Mouse (Mus musculus): ENCODE measurements around the gene Sycp2l. TPM values are rescaled to one million over a fixed set of nuclear protein-coding genes. Genes with fewer than 3 reads are reported as not detected.

Sycp2l gene
- polyA plus RNA-seq, 1 experiment from 2014 or later: 0.16 TPM

DNA sequence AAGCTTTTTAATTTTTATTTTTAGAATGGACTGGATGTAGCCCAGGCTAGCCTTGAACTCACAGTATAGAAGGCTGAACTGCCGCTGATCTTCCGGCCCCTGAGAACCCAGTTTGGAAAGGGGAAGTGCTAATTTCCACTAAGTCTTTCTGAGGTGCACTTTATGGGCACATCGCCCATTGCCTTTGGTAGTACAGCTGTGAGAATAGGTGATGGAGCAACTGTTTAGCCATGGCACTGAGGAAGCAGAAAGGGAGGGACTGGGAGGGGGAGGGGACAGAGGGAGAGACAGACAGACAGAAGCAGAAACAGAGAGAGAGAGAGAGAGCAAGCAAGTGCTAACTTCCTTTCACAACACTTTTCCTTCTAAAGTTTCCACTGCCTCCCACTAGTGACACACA is 29.6 kb upstream of the Sycp2l start:
- ATAC-seq: no peak
- Histone ChIP-seq H3K27ac (ENCODE audit: low read length) (no peak overlapping the region), H3K9ac (ENCODE audit: low read depth, low read length) (no peak overlapping the region), H3K27me3 (replicated peaks; ENCODE audit: control insufficient read depth, insufficient read depth, low read length) (no peaks in the 10 kb centered on the region), H3K9me3 (ENCODE audit: control insufficient read depth, low read length) (no peaks in the 10 kb centered on the region), H3K4me1 (ENCODE audit: control insufficient read depth, insufficient read depth, low read length) (no peaks in the 10 kb centered on the region), H3K36me3 (ENCODE audit: control insufficient read depth, insufficient read depth, low read length) (no peaks in the 10 kb centered on the region), H3K4me3 (ENCODE audit: low read length) (no peak overlapping the region), H3K4me2 (ENCODE audit: low read depth, low read length) (no peak overlapping the region)
- 75% methylated on average over 3 of the region's 3 CpGs for WGBS

- ATAC-seq: no peak
- Histone ChIP-seq H3K4me3 (ENCODE audit: low read length) (no peak overlapping the region), H3K27me3 (replicated peaks; ENCODE audit: control insufficient read depth, insufficient read depth, low read length) (no peaks in the 10 kb centered on the region), H3K4me2 (ENCODE audit: low read depth, low read length) (no peak overlapping the region), H3K36me3 (ENCODE audit: control insufficient read depth, insufficient read depth, low read length) (no peaks in the 10 kb centered on the region), H3K4me1 (ENCODE audit: control insufficient read depth, insufficient read depth, low read length) (no peaks in the 10 kb centered on the region), H3K9ac (ENCODE audit: low read depth, low read length) (no peak overlapping the region), H3K27ac (ENCODE audit: low read length) (no peak overlapping the region), H3K9me3 (ENCODE audit: control insufficient read depth, low read length) (no peaks in the 10 kb centered on the region)
- 11% methylated on average over 2 of the region's 2 CpGs for WGBS
Measured at GRCm38 (mm10) chr13:41085140-41085539, 29.0 kb upstream of the Sycp2l start.

DNA sequence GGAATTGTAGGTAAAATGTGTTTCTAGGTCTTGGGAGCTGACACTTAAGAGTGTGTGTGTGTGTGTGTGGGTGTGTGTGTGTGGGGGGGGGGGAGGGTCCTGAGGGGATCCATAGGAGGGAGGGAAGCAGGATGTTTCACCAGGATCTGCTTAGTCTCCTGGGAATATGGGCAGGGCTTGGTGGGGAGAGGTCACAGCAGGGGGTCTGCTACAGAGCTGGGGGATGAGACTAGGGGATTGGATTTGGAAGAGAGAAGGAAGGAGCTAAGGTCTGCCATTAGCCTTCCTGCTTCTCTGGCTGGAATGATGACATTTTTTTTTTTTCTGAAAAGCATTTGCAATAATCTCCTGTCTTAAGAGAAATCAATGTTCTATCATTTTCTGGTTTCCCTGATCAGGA is 25.4 kb upstream of the Sycp2l start:
- Histone ChIP-seq H3K4me1 (ENCODE audit: control insufficient read depth, insufficient read depth, low read length) (no peaks in the 10 kb centered on the region), H3K27ac (ENCODE audit: low read length) (no peak overlapping the region), H3K4me2 (ENCODE audit: low read depth, low read length) (no peak overlapping the region), H3K4me3 (ENCODE audit: low read length) (no peak overlapping the region), H3K36me3 (ENCODE audit: control insufficient read depth, insufficient read depth, low read length) (no peaks in the 10 kb centered on the region), H3K9me3 (ENCODE audit: control insufficient read depth, low read length) (no peaks in the 10 kb centered on the region), H3K9ac (ENCODE audit: low read depth, low read length) (no peak overlapping the region), H3K27me3 (replicated peaks; ENCODE audit: control insufficient read depth, insufficient read depth, low read length) (no peaks in the 10 kb centered on the region)
- ATAC-seq: no peak

DNA sequence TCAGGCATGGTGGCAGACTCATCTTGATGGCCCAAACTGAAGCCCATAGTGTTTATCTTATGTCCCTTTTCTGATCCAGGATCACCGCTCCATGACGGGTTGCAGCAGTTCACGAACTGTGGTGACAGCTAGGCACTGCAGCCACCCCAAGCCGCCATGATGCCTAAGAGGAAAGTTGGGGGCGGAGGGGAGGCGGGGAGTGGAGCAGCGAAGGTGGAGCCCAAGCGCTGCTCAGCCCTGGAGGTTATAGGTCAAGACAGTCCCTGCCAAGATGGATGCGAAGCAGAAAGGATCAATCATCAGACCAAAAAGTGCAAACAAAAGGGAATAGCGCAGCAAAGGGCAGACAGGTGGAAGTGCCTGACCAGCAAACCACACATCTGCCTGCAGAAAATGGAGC is 22.8 kb upstream of the Sycp2l start:
- Histone ChIP-seq H3K4me2 (ENCODE audit: low read depth, low read length) (no peak overlapping the region), H3K36me3 (ENCODE audit: control insufficient read depth, insufficient read depth, low read length) (no peaks in the 10 kb centered on the region), H3K4me1 (ENCODE audit: control insufficient read depth, insufficient read depth, low read length) (no peaks in the 10 kb centered on the region), H3K9me3 (ENCODE audit: control insufficient read depth, low read length) (no peaks in the 10 kb centered on the region), H3K27ac (ENCODE audit: low read length) (no peak overlapping the region), H3K4me3 (ENCODE audit: low read length) (no peak overlapping the region), H3K27me3 (replicated peaks; ENCODE audit: control insufficient read depth, insufficient read depth, low read length) (no peaks in the 10 kb centered on the region), H3K9ac (ENCODE audit: low read depth, low read length) (no peak overlapping the region)
- no peak for ATAC-seq
- 27% methylated on average over 10 of the region's 10 CpGs for WGBS

DNA sequence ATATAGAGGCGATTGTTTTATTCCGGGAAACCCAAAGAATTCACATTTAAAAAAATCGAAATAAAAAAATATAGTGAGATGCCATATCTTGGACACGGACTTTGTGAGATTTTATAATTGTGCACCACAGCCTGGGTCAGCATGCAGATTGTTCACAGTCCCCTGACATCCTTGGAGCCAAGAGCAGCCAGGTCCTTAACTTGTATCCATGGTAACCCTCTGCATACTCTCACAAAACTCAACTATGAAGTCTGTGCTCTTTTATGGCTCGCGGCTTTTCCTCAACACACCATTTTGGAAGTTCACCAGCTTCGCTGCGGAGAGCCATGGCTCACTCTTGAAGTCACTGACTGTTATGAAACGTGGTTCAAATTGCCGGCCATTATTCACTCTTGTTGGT is 19.9 kb upstream of the Sycp2l start:
- Histone ChIP-seq H3K36me3 (ENCODE audit: control insufficient read depth, insufficient read depth, low read length) (no peaks in the 10 kb centered on the region), H3K9me3 (ENCODE audit: control insufficient read depth, low read length) (no peaks in the 10 kb centered on the region), H3K9ac (ENCODE audit: low read depth, low read length) (no peak overlapping the region), H3K4me2 (ENCODE audit: low read depth, low read length) (no peak overlapping the region), H3K4me1 (ENCODE audit: control insufficient read depth, insufficient read depth, low read length) (no peaks in the 10 kb centered on the region), H3K27me3 (replicated peaks; ENCODE audit: control insufficient read depth, insufficient read depth, low read length) (no peaks in the 10 kb centered on the region), H3K27ac (ENCODE audit: low read length) (no peak overlapping the region), H3K4me3 (ENCODE audit: low read length) (no peak overlapping the region)
- WGBS: 79% methylated on average over 10 of the region's 10 CpGs
- no peak for ATAC-seq

GRCm38 (mm10) chr13:41097324-41098058 is 16.6 kb upstream of the Sycp2l start:
- Histone ChIP-seq H3K9ac (ENCODE audit: low read depth, low read length) (no peak overlapping the region), H3K36me3 (ENCODE audit: control insufficient read depth, insufficient read depth, low read length) (no peaks in the 10 kb centered on the region), H3K27me3 (replicated peaks; ENCODE audit: control insufficient read depth, insufficient read depth, low read length) (no peaks in the 10 kb centered on the region), H3K4me1 (ENCODE audit: control insufficient read depth, insufficient read depth, low read length) (no peaks in the 10 kb centered on the region), H3K9me3 (ENCODE audit: control insufficient read depth, low read length) (no peaks in the 10 kb centered on the region), H3K27ac (ENCODE audit: low read length) (no peak overlapping the region), H3K4me2 (ENCODE audit: low read depth, low read length) (0 out of 2 replicates have a peak overlapping the region, but pooled peaks have one; percentile 16), H3K4me3 (ENCODE audit: low read length) (no peak overlapping the region)
- WGBS: 53% methylated on average over 16 of the region's 16 CpGs
- ATAC-seq: no peak

- 83% methylated on average over 15 of the region's 15 CpGs for WGBS
- no peak for ATAC-seq
Measured at GRCm38 (mm10) chr13:41098325-41098724, 15.8 kb upstream of the Sycp2l start.

GRCm38 (mm10) chr13:41100031-41100430 is 14.1 kb upstream of the Sycp2l start:
- 94% methylated on average over 2 of the region's 2 CpGs for WGBS
- H3K4me2 ChIP-seq (ENCODE audit: low read depth, low read length): no peak overlapping the region
- ATAC-seq: no peak

More at GRCm38 (mm10) chr13:41098325-41098724, 15.8 kb upstream of the Sycp2l start:
- no peaks in the 10 kb centered on the region for H3K27me3 ChIP-seq (replicated peaks; ENCODE audit: control insufficient read depth, insufficient read depth, low read length)
- H3K4me2 ChIP-seq (ENCODE audit: low read depth, low read length): no peak overlapping the region
- H3K9me3 ChIP-seq (ENCODE audit: control insufficient read depth, low read length): no peaks in the 10 kb centered on the region
- no peak overlapping the region for H3K4me3 ChIP-seq (ENCODE audit: low read length)
- H3K27ac ChIP-seq (ENCODE audit: low read length): no peak overlapping the region
- no peak overlapping the region for H3K9ac ChIP-seq (ENCODE audit: low read depth, low read length)
- H3K4me1 ChIP-seq (ENCODE audit: control insufficient read depth, insufficient read depth, low read length): no peaks in the 10 kb centered on the region
- no peaks in the 10 kb centered on the region for H3K36me3 ChIP-seq (ENCODE audit: control insufficient read depth, insufficient read depth, low read length)

DNA sequence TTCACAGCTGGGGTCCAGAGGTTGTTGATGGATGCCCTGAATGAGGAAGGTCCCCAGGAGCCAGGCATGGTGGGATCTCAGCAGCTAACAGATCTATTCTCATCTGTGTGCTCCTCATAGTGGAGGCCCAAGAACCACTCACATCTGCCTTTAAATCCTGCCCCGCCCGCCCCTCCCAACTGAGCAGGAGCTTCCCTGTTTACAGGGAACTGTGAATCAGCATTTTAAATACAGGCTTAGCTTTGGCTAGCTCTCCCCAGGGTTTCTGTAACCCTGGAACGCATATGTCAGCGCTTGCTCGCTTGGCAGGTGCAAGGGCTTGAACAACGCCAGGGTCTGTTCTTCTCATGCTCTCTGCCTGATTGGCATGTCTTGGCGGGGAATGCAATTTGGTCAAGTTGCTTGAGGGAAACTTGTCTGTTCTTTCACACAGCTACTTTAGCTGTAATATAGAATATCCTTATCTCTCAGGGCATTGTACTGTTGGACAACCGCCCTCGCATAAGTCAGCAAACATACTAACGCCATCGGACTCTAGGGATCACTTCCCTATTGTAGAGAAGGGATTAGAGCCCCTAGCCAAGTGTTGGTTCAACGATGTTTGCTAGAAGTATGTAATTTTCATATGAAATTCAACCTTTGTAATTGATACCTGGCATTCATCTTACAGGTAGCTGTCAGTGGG is 10.1 kb upstream of the Sycp2l start:
- Histone ChIP-seq H3K4me1 (ENCODE audit: control insufficient read depth, insufficient read depth, low read length) (no peaks in the 10 kb centered on the region), H3K4me2 (ENCODE audit: low read depth, low read length) (no peak overlapping the region), H3K27me3 (replicated peaks; ENCODE audit: control insufficient read depth, insufficient read depth, low read length) (no peaks in the 10 kb centered on the region), H3K36me3 (ENCODE audit: control insufficient read depth, insufficient read depth, low read length) (no peaks in the 10 kb centered on the region), H3K9ac (ENCODE audit: low read depth, low read length) (no peak overlapping the region), H3K9me3 (ENCODE audit: control insufficient read depth, low read length) (no peaks in the 10 kb centered on the region), H3K27ac (ENCODE audit: low read length) (no peak overlapping the region), H3K4me3 (ENCODE audit: low read length) (no peak overlapping the region)
- 71% methylated on average over 12 of the region's 12 CpGs for WGBS
- ATAC-seq: no peak

More at GRCm38 (mm10) chr13:41100031-41100430, 14.1 kb upstream of the Sycp2l start:
- Histone ChIP-seq H3K9me3 (ENCODE audit: control insufficient read depth, low read length) (no peaks in the 10 kb centered on the region), H3K9ac (ENCODE audit: low read depth, low read length) (no peak overlapping the region), H3K27me3 (replicated peaks; ENCODE audit: control insufficient read depth, insufficient read depth, low read length) (no peaks in the 10 kb centered on the region), H3K27ac (ENCODE audit: low read length) (no peak overlapping the region), H3K4me3 (ENCODE audit: low read length) (no peak overlapping the region), H3K4me1 (ENCODE audit: control insufficient read depth, insufficient read depth, low read length) (no peaks in the 10 kb centered on the region), H3K36me3 (ENCODE audit: control insufficient read depth, insufficient read depth, low read length) (no peaks in the 10 kb centered on the region)

Data from intestine, embryonic 16.5 days (tissue).